Mouse (Mus musculus): ENCODE results near the gene Gm17349.
A peak's percentile ranks its signal among the peaks of the same experiment; 100 is the strongest.

The Gm17349 gene

GRCm38 (mm10) chr15:99699715-99700114 lies 5.6 kb downstream of the Gm17349 start:
- no peak for DNase-seq (ENCODE audit: low spot score in 2 of 2)

GRCm38 (mm10) chr15:99698533-99699085 lies 6.7 kb downstream of the Gm17349 start:
- DNase-seq (ENCODE audit: low spot score in 2 of 2) = no peak

GRCm38 (mm10) chr15:99697309-99697708 lies 8.0 kb downstream of the Gm17349 start:
- no peak for DNase-seq (ENCODE audit: low spot score in 2 of 2)

GRCm38 (mm10) chr15:99691976-99692375 lies 13.3 kb downstream of the Gm17349 start:
- no peak for DNase-seq (ENCODE audit: low spot score in 2 of 2)

- no peak for DNase-seq (ENCODE audit: low spot score in 2 of 2)
Observed at GRCm38 (mm10) chr15:99690924-99691323, 14.4 kb downstream of the Gm17349 start.

- DNase-seq (ENCODE audit: low spot score in 2 of 2) = peak in 1 of 2 experiments; percentile 20
Observed at GRCm38 (mm10) chr15:99688712-99689111, 16.6 kb downstream of the Gm17349 start.

GRCm38 (mm10) chr15:99684156-99684555 lies 21.1 kb downstream of the Gm17349 start:
- DNase-seq (ENCODE audit: low spot score in 2 of 2) = no peak

- DNase-seq (ENCODE audit: low spot score in 2 of 2) = peak in 1 of 2 experiments; percentile 25
Observed at GRCm38 (mm10) chr15:99682880-99683279, 22.4 kb downstream of the Gm17349 start.

- DNase-seq (ENCODE audit: low spot score in 2 of 2) = no peak
Observed at GRCm38 (mm10) chr15:99679008-99679407, 26.3 kb downstream of the Gm17349 start.

- DNase-seq (ENCODE audit: low spot score in 2 of 2) = peak in 1 of 2 experiments; percentile 30
Observed at GRCm38 (mm10) chr15:99678063-99678800, 27.1 kb downstream of the Gm17349 start.

- DNase-seq (ENCODE audit: low spot score in 2 of 2) = no peak
Observed at GRCm38 (mm10) chr15:99677089-99677488, 28.2 kb downstream of the Gm17349 start.

- DNase-seq (ENCODE audit: low spot score in 2 of 2) = no peak
Observed at GRCm38 (mm10) chr15:99674866-99675265, 30.4 kb downstream of the Gm17349 start.

GRCm38 (mm10) chr15:99671783-99672182 lies 33.5 kb downstream of the Gm17349 start:
- no peak for DNase-seq (ENCODE audit: low spot score in 2 of 2)

GRCm38 (mm10) chr15:99670964-99671670 lies 34.2 kb downstream of the Gm17349 start:
- DNase-seq (ENCODE audit: low spot score in 2 of 2) = no peak

GRCm38 (mm10) chr15:99670154-99670821 lies 35.0 kb downstream of the Gm17349 start, which contains the start of gene Asic1:
Gene Asic1, plus strand, starts transcription at chr15:99670368.
- no peak for DNase-seq (ENCODE audit: low spot score in 2 of 2)

- no peak for DNase-seq (ENCODE audit: low spot score in 2 of 2)
Observed at GRCm38 (mm10) chr15:99669392-99669791, 35.9 kb downstream of the Gm17349 start.

GRCm38 (mm10) chr15:99668881-99669280 lies 36.4 kb downstream of the Gm17349 start:
- DNase-seq (ENCODE audit: low spot score in 2 of 2) = peak; percentile 51 to 62

- no peak for DNase-seq (ENCODE audit: low spot score in 2 of 2)
Observed at GRCm38 (mm10) chr15:99667544-99667943, 37.7 kb downstream of the Gm17349 start.

GRCm38 (mm10) chr15:99664600-99665451 lies 40.5 kb downstream of the Gm17349 start:
- DNase-seq (ENCODE audit: low spot score in 2 of 2) = no peak

- no peak for DNase-seq (ENCODE audit: low spot score in 2 of 2)
Observed at GRCm38 (mm10) chr15:99663964-99664599, 41.2 kb downstream of the Gm17349 start.

GRCm38 (mm10) chr15:99662371-99662770 lies 42.9 kb downstream of the Gm17349 start:
- DNase-seq (ENCODE audit: low spot score in 2 of 2) = no peak
